Mouse (Mus musculus): ENCODE measurements around the gene Vps11.

GRCm38 (mm10) chr9:44384596-44384995 lies 23.1 kb upstream of the Vps11 start:
- TF ChIP-seq CTCF (IDR thresholded peaks at IDR 0.05; ENCODE audit: extremely low read depth, insufficient read depth, low read length) (no peak), POLR2A (IDR thresholded peaks at IDR 0.05; ENCODE audit: extremely low read depth, insufficient read depth, low read length) (no peak)
